Mouse (Mus musculus) ES-Bruce4 (cell line): ENCODE measurements around the gene AA467197. TPM values are rescaled to one million over a fixed set of nuclear protein-coding genes. Genes with fewer than 3 reads are reported as not detected.
A peak's percentile ranks its signal among the peaks of the same experiment; 100 is the strongest.

Experiments used
- H3K27ac ChIP-seq: 2 replicates; pipeline ENCODE4 v1.5.1; 2012; ENCODE audit warnings: low read length, inconsistent platforms; ENCODE audit not compliant: insufficient read depth
- H3K27me3 ChIP-seq: 2 replicates; pipeline ENCODE4 v1.6.1; 2012; ENCODE audit warnings: mild to moderate bottlenecking, low read length, inconsistent platforms; ENCODE audit not compliant: control insufficient read depth, poor library complexity, insufficient read depth, severe bottlenecking
- H3K36me3 ChIP-seq: 2 replicates; pipeline ENCODE4 v1.6.1; 2012; ENCODE audit warnings: inconsistent platforms, mild to moderate bottlenecking, low read length, moderate library complexity; ENCODE audit not compliant: control insufficient read depth, poor library complexity, insufficient read depth, severe bottlenecking
- H3K4me1 ChIP-seq: one replicate; pipeline ENCODE4 v1.8.1; 2011; ENCODE audit warnings: low read length; ENCODE audit not compliant: control insufficient read depth, insufficient read depth
- H3K4me3 ChIP-seq: 2 replicates; pipeline ENCODE4 v1.5.1; 2011; ENCODE audit warnings: low read depth, mild to moderate bottlenecking, low read length
- H3K9ac ChIP-seq: 2 replicates; pipeline ENCODE4 v1.6.1; 2012; ENCODE audit warnings: low read depth, mild to moderate bottlenecking, inconsistent platforms; ENCODE audit not compliant: poor library complexity, severe bottlenecking
- H3K9me3 ChIP-seq: replicated peaks from 2 replicates; pipeline ENCODE4 v1.6.1; 2012; ENCODE audit warnings: mild to moderate bottlenecking, low read length, inconsistent platforms; ENCODE audit not compliant: control insufficient read depth, poor library complexity, insufficient read depth, severe bottlenecking
- CTCF ChIP-seq: IDR thresholded peaks from one replicate; pipeline ENCODE4 v1.8.1; 2011; ENCODE audit warnings: low read depth, low read length
- EP300 ChIP-seq: IDR thresholded peaks from 2 replicates; pipeline ENCODE4 v1.6.1; 2011; ENCODE audit warnings: low read depth, low read length; ENCODE audit not compliant: insufficient read depth
- POLR2A ChIP-seq: IDR thresholded peaks from one replicate; pipeline ENCODE4 v1.8.1; 2011; ENCODE audit warnings: low read length; ENCODE audit not compliant: insufficient read depth
- polyA plus RNA-seq: library from polyadenylated mRNA; stranded (reverse); fragments of >200 nt; gene quantifications from 2 replicates; pipeline ENCODE4 v1.2.4, GENCODE M21; 2011; ENCODE audit warnings: low read depth; ENCODE audit not compliant: missing spikeins, insufficient read depth, insufficient read length

AA467197 gene
- 15.8 and 16.3 TPM in 2 replicates for polyA plus RNA-seq

DNA sequence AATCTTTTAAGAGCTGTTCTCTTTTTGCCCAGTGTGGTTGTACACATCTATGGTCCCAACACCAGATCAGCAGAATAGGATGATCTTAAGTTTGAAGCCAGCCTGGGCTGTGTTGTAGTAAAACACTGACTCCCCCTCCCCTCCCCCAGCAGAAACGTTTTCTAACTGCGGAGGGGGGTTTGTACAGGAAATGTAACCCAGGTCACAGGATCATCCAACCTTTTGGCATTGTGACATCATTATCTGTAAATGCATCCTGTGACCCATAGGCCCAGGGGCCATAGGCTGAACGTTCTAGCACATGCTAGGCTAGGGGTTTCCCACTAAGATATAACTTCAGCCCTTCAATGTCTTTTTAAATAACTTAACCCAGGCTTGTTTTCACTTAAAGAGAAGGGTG lies at the start of gene AA467197:
Gene AA467197 (plus strand): TSS at position 301 of the 400 bp plus-strand sequence.
- H3K9me3 ChIP-seq = no peaks in the 10 kb centered on the region
- no peak within 1 kb of the TSS for H3K27ac ChIP-seq
- H3K9ac ChIP-seq = peak within 1 kb of the TSS; percentile 25; the same call in 1 of the 2 replicates
- H3K36me3 ChIP-seq = peaks cover 3% of the 10 kb centered on the region; the same call in 1 of the 2 replicates
- no peaks in the 10 kb centered on the region for H3K27me3 ChIP-seq
- peak within 1 kb of the TSS; percentile 57 for H3K4me3 ChIP-seq
- TF ChIP-seq CTCF = no peak
- TF ChIP-seq POLR2A = no peak
- no peak for TF ChIP-seq EP300
- H3K4me1 ChIP-seq = no peaks in the 10 kb centered on the region

DNA sequence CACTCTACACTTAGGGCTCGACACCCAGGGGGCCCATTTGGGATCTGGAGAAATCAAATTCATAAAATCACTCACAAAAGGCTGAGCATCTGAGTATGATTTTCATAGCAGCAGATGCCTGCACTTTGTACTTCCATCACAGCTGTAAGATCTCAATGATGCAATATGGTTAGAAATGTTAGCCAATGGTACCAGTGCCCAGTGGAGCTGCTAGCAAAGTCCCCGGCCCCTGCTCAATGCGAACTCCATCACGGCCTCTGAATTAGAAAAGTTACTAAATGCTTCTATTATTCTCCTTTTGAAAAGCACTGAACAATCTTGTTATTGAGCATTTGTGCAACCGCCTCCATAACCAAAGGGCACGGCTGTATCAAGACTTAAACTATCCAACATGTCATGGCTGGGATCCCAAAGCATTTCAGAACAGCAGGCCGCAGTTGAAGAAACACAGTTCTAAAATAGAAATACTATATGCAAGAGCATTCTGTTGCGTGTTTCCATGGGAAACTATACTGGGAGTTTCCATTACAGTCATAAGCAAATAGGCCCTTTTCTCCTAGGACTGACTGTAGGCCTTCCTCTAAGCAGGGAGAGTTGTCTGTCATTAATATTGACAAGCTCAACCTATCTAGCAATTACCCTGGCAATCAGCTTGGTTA lies 48.8 kb upstream of the AA467197 start:
- Histone ChIP-seq H3K36me3 (no peaks in the 10 kb centered on the region), H3K4me3 (no peak overlapping the region), H3K9me3 (no peaks in the 10 kb centered on the region), H3K9ac (no peak overlapping the region), H3K27ac (no peak overlapping the region), H3K27me3 (no peaks in the 10 kb centered on the region), H3K4me1 (no peaks in the 10 kb centered on the region)
- TF ChIP-seq POLR2A (no peak), CTCF (no peak)

DNA sequence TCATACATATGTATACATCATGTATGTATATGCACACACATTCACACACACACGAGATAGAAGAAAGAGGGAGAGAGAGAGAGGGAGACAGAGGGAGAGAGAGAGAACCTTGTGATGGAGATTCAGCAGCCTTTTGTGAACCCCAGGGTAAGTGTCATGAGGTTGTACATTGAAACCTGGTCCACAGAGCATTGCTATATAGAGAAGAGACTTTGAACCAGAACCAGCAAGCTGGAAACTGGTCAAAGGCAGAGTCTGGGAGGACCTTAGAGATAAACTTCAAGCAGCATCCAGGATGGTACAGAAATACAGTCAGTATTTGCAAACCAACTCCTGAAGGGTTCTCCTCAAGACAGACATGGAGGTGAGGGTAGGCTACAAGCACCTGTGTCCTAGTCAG lies 46.4 kb upstream of the AA467197 start:
- no peaks in the 10 kb centered on the region for H3K36me3 ChIP-seq
- no peak overlapping the region for H3K27ac ChIP-seq
- H3K4me1 ChIP-seq = no peaks in the 10 kb centered on the region
- no peak overlapping the region for H3K4me3 ChIP-seq
- no peaks in the 10 kb centered on the region for H3K27me3 ChIP-seq
- TF ChIP-seq POLR2A (no peak), EP300 (no peak), CTCF (no peak)
- H3K9ac ChIP-seq = no peak overlapping the region
- no peaks in the 10 kb centered on the region for H3K9me3 ChIP-seq

DNA sequence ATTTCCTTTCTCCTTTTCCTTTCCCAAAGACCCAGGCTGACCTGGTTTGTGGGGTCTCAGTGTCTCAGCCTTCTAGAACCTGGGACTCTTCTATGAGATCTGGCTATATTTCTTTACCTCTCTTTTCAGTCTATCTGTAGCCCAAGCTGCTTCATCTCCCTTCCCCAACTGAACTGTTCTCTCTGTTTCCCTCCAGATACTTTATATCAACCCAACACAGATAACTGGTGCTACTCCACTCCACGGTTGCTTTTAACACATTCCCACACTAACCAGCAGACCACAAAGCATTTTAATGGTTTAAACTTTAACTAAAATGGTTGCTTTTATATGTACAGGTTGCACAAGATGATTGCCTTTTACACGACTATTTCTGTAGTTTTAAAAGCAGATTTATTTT lies 45.6 kb upstream of the AA467197 start:
- no peak overlapping the region for H3K9ac ChIP-seq
- H3K27me3 ChIP-seq = no peaks in the 10 kb centered on the region
- no peak for TF ChIP-seq EP300
- TF ChIP-seq CTCF = no peak
- TF ChIP-seq POLR2A = no peak
- no peaks in the 10 kb centered on the region for H3K9me3 ChIP-seq
- no peaks in the 10 kb centered on the region for H3K36me3 ChIP-seq
- H3K4me3 ChIP-seq = no peak overlapping the region
- no peak overlapping the region for H3K27ac ChIP-seq
- H3K4me1 ChIP-seq = no peaks in the 10 kb centered on the region

DNA sequence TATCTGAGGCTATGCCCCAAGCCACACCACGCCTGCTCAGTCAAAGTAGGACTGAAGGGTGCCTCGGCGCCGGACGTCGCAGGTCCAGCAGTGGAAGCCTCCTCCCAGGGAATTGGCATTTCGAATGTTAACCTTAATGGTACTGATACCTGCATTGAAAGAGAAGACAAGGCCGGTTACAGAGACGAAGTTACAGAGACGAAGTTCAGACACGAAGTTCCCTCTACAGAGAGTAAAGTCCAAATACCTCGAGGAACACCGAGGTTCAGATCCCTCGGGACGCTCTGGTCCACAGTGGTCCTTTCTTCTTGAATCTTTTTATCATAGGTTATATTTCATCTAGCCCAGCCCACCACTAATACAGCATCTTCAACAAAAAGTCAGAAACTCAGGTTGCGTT lies 41.3 kb upstream of the AA467197 start:
- H3K9me3 ChIP-seq = no peaks in the 10 kb centered on the region
- no peak overlapping the region for H3K4me3 ChIP-seq
- no peaks in the 10 kb centered on the region for H3K27me3 ChIP-seq
- no peaks in the 10 kb centered on the region for H3K4me1 ChIP-seq
- H3K36me3 ChIP-seq = no peaks in the 10 kb centered on the region
- TF ChIP-seq EP300 = no peak
- no peak for TF ChIP-seq POLR2A
- H3K27ac ChIP-seq = no peak overlapping the region
- no peak overlapping the region for H3K9ac ChIP-seq

DNA sequence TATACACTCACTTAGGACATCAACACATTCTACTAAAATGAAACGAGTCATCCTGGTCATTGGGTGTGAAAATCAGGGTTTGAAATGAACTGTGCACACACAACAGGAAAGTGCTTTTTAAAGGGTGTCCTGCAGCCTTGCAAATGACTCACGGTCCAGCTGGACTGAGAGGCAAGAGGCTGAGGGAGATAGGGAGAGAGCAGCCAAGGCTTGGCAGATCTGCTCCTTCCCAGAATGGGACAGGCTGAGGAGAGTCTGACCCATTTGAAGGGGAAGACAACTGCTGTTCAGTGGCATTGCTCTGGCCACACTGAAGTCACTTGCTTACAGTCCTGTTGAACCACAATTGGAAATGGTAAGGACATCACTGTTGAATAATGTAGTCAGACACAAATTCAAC lies 37.0 kb upstream of the AA467197 start:
- Histone ChIP-seq H3K9ac (no peak overlapping the region), H3K9me3 (no peaks in the 10 kb centered on the region), H3K4me1 (no peaks in the 10 kb centered on the region)

DNA sequence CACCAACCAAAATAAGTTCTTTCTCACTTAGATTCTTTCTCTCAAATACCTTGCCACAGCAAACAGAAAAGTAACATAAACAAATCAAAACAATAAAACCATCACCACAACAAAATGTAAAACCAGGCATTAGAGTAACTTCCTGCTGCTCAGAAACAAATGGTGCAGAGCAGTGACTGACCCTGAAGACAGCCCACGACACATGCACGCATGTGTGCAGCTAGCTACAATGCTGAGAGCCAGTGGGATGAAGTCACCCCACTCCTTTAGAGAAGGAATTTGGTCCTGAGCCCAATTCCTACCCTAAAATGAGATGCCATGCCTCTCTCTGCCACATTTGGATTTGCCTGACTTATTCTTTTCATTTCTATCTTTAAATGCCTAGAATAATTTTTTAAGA lies 35.4 kb upstream of the AA467197 start:
- no peaks in the 10 kb centered on the region for H3K9me3 ChIP-seq
- H3K27ac ChIP-seq = no peak overlapping the region
- no peaks in the 10 kb centered on the region for H3K4me1 ChIP-seq
- no peak overlapping the region for H3K9ac ChIP-seq
- no peaks in the 10 kb centered on the region for H3K27me3 ChIP-seq
- no peak overlapping the region for H3K4me3 ChIP-seq
- H3K36me3 ChIP-seq = no peaks in the 10 kb centered on the region
- TF ChIP-seq CTCF = no peak
- no peak for TF ChIP-seq POLR2A
- TF ChIP-seq EP300 = no peak

More for the DNA sequence above, 37.0 kb upstream of the AA467197 start:
- no peak for TF ChIP-seq CTCF
- no peak for TF ChIP-seq EP300
- Histone ChIP-seq H3K4me3 (no peak overlapping the region), H3K27ac (no peak overlapping the region), H3K27me3 (no peaks in the 10 kb centered on the region), H3K36me3 (no peaks in the 10 kb centered on the region)
